Mouse (Mus musculus) kidney, adult 2 months (tissue): ENCODE data around the gene Slc44a3.

ENCODE experiments used
- CTCF ChIP-seq: fragments of 200-500 bp; conservative IDR thresholded peaks from 2 replicates; pipeline ENCODE4 v1.5.1; 2011; ENCODE audit warnings: low read depth, mild to moderate bottlenecking, control low read depth, low read length, moderate library complexity, mixed read lengths; ENCODE audit not compliant: insufficient read depth, insufficient read length
- POLR2A ChIP-seq: fragments of 200-500 bp; IDR thresholded peaks from one replicate; pipeline ENCODE4 v1.6.1; 2011; ENCODE audit warnings: low read depth, low read length, control low read depth

GRCm38 (mm10) chr3:121553294-121553693, 21.1 kb upstream of the Slc44a3 start:
- TF ChIP-seq CTCF (no peak), POLR2A (no peak)
